Mouse (Mus musculus) midbrain, postnatal 0 days (tissue): ENCODE measurements around the gene Rfpl4. TPM values are rescaled to one million over a fixed set of nuclear protein-coding genes. Genes with fewer than 3 reads are reported as not detected.
A peak's percentile ranks its signal among the peaks of the same experiment; 100 is the strongest.
"Not testable (repeated sequence)": the region's sequence is repeated elsewhere in the genome, so short reads cannot be mapped to it uniquely, and the experiment has no call there.

Source experiments
- ATAC-seq: fragments of 200-750 bp; cut with Nextera tagmentation; 2 replicates; pipeline ENCODE4 v1.8.0; 2017; ENCODE audit warnings: moderate number of reproducible peaks, mild to moderate bottlenecking, moderate TSS enrichment, moderate library complexity; ENCODE audit not compliant: low FRiP score
- DNase-seq: peaks from one replicate; pipeline ENCODE4 v3.0.0-alpha.2; 2015; ENCODE audit warnings: low spot score
- H3K27ac ChIP-seq: fragments of 300-500 bp; sonication (generic); 2 replicates; pipeline ENCODE4 v1.5.1; 2014; ENCODE audit warnings: low read depth, mild to moderate bottlenecking, low read length, mixed read lengths
- H3K27me3 ChIP-seq: fragments of 300-500 bp; sonication (generic); 2 replicates; pipeline ENCODE4 v1.6.1; 2014; ENCODE audit warnings: low read length, control low read depth, mixed read lengths; ENCODE audit not compliant: insufficient read depth
- H3K36me3 ChIP-seq: fragments of 300-500 bp; sonication (generic); 2 replicates; pipeline ENCODE4 v1.6.1; 2014; ENCODE audit warnings: low read length, control low read depth, mixed read lengths; ENCODE audit not compliant: insufficient read depth
- H3K4me1 ChIP-seq: fragments of 300-500 bp; sonication (generic); 2 replicates; pipeline ENCODE4 v1.6.1; 2014; ENCODE audit warnings: mild to moderate bottlenecking, control low read depth, antibody characterized with exemption, low read length, mixed read lengths; ENCODE audit not compliant: insufficient read depth
- H3K4me2 ChIP-seq: fragments of 300-500 bp; sonication (generic); 2 replicates; pipeline ENCODE4 v1.6.1; 2014; ENCODE audit warnings: low read depth, mild to moderate bottlenecking, low read length, mixed read lengths; ENCODE audit not compliant: poor library complexity, severe bottlenecking
- H3K4me3 ChIP-seq: fragments of 300-500 bp; sonication (generic); 2 replicates; pipeline ENCODE4 v1.5.1; 2014; ENCODE audit warnings: low read depth, mild to moderate bottlenecking, low read length, moderate library complexity
- H3K9ac ChIP-seq: fragments of 300-500 bp; sonication (generic); replicated peaks from 2 replicates; pipeline ENCODE4 v1.6.1; 2014; ENCODE audit warnings: mild to moderate bottlenecking, low read length, moderate library complexity, mixed read lengths; ENCODE audit not compliant: poor library complexity, severe bottlenecking
- H3K9me3 ChIP-seq: fragments of 300-500 bp; sonication (generic); 2 replicates; pipeline ENCODE4 v1.6.1; 2016; ENCODE audit warnings: low read length, control low read depth
- CTCF ChIP-seq: IDR thresholded peaks from 2 replicates; pipeline ENCODE4 v1.5.1; 2016; ENCODE audit warnings: antibody characterized with exemption, mild to moderate bottlenecking
- WGBS: fragments of 180-500 bp; shearing (Covaris S2); extraction: QIAGEN DNeasy Blood & Tissue Kit; methylation state at CpG from one replicate; pipeline ENCODE4 v1.1.7; 2014; 5-methylcytosine and 5-hydroxymethylcytosine counted together
- polyA plus RNA-seq: library from polyadenylated mRNA; unstranded; fragments of >200 nt; fragmentation: Nextera tagmentation; extraction: Ambion mirVana; gene quantifications from 2 replicates; pipeline ENCODE4 v1.2.1, GENCODE M21; 2015
- total RNA-seq: library from RNA; depleted of rRNA; stranded (reverse); fragments of >200 nt; gene quantifications from 2 replicates; pipeline ENCODE4 v1.2.3, GENCODE M21; 2014

Rfpl4 gene
- total and polyA plus RNA-seq, 2 experiments from 2014 or later = not detected

GRCm38 (mm10) chr7:5083325-5084105 is 33.2 kb downstream of the Rfpl4 start:
- no peak for TF ChIP-seq CTCF
- Histone ChIP-seq H3K36me3 (peaks cover 22% of the 10 kb centered on the region), H3K9me3 (no peaks in the 10 kb centered on the region), H3K9ac (no peak overlapping the region), H3K27me3 (no peaks in the 10 kb centered on the region), H3K4me2 (no peak overlapping the region), H3K27ac (no peak overlapping the region), H3K4me1 (0 out of 2 replicates have a peak, but pooled peaks cover 7% of the 10 kb centered on the region), H3K4me3 (no peak overlapping the region)
- DNase-seq (no peak), ATAC-seq (no peak)
- WGBS = 94% methylated on average over 18 of the region's 18 CpGs

- no peak overlapping the region for H3K4me3 ChIP-seq
- H3K4me2 ChIP-seq = peak overlapping the region; percentile 91
- ATAC-seq = no peak
- H3K27me3 ChIP-seq = no peaks in the 10 kb centered on the region
- TF ChIP-seq CTCF = no peak
- 96% methylated on average over 2 of the region's 2 CpGs for WGBS
- no peak overlapping the region for H3K9ac ChIP-seq
- no peak overlapping the region for H3K27ac ChIP-seq
- H3K4me1 ChIP-seq = 0 out of 2 replicates have a peak, but pooled peaks cover 7% of the 10 kb centered on the region
- H3K9me3 ChIP-seq = no peaks in the 10 kb centered on the region
- no peak for DNase-seq
- peaks cover 33% of the 10 kb centered on the region for H3K36me3 ChIP-seq
Measured at GRCm38 (mm10) chr7:5081939-5082338, 34.8 kb downstream of the Rfpl4 start.

- H3K36me3 ChIP-seq = peaks cover 36% of the 10 kb centered on the region
- peak overlapping the region; percentile 91 for H3K4me2 ChIP-seq
- no peaks in the 10 kb centered on the region for H3K9me3 ChIP-seq
- TF ChIP-seq CTCF = no peak
- peak overlapping the region; percentile 99 for H3K4me3 ChIP-seq
- no peak overlapping the region for H3K27ac ChIP-seq
- no peak for ATAC-seq
- 67% methylated on average over 6 of the region's 6 CpGs for whole genome bisulfite sequencing
- H3K9ac ChIP-seq = peak overlapping the region; percentile 97
- H3K27me3 ChIP-seq = no peaks in the 10 kb centered on the region
- H3K4me1 ChIP-seq = 0 out of 2 replicates have a peak, but pooled peaks cover 7% of the 10 kb centered on the region
- no peak for DNase-seq
Measured at GRCm38 (mm10) chr7:5081241-5081640, 35.5 kb downstream of the Rfpl4 start.

GRCm38 (mm10) chr7:5080815-5081214 is 35.9 kb downstream of the Rfpl4 start:
- peak overlapping the region; percentile 99 for H3K4me3 ChIP-seq
- H3K27ac ChIP-seq = peak overlapping the region; percentile 91
- H3K4me2 ChIP-seq = peak overlapping the region; percentile 91
- H3K9me3 ChIP-seq = no peaks in the 10 kb centered on the region
- no peaks in the 10 kb centered on the region for H3K27me3 ChIP-seq
- H3K9ac ChIP-seq = peak overlapping the region; percentile 97
- 14% methylated on average over 6 of the region's 6 CpGs for whole genome bisulfite sequencing
- no peak for ATAC-seq
- peaks cover 38% of the 10 kb centered on the region for H3K36me3 ChIP-seq
- no peak for DNase-seq
- no peak for TF ChIP-seq CTCF
- 0 out of 2 replicates have a peak, but pooled peaks cover 7% of the 10 kb centered on the region for H3K4me1 ChIP-seq

GRCm38 (mm10) chr7:5080010-5080751 is 36.6 kb downstream of the Rfpl4 start, which contains the start of gene Epn1:
TSS of gene Epn1 (plus strand) at chr7:5080235.
- H3K36me3 ChIP-seq = peaks cover 36% of the 10 kb centered on the region
- under 1% methylated on average over 77 of the region's 81 CpGs for WGBS

GRCm38 (mm10) chr7:5079365-5080009 is 37.3 kb downstream of the Rfpl4 start:
- Histone ChIP-seq H3K4me2 (peak overlapping the region; percentile 91), H3K9ac (0 out of 2 replicates have a peak overlapping the region, but pooled peaks have one; percentile 48), H3K27ac (peak overlapping the region; percentile 91; the same call in 1 of the 2 replicates), H3K4me3 (peak overlapping the region; percentile 99), H3K36me3 (peaks cover 41% of the 10 kb centered on the region)
- peak; percentile 29 for ATAC-seq
- 49% methylated on average over 10 of the region's 13 CpGs for WGBS
- not testable (repeated sequence) for DNase-seq, H3K27me3 ChIP-seq, H3K9me3 ChIP-seq, H3K4me1 ChIP-seq

More at GRCm38 (mm10) chr7:5080010-5080751, 36.6 kb downstream of the Rfpl4 start, which contains the start of gene Epn1:
- no peak for TF ChIP-seq CTCF
- ATAC-seq = peak; percentile 98
- Histone ChIP-seq H3K9ac (peak within 1 kb of the TSS; percentile 97), H3K9me3 (no peaks in the 10 kb centered on the region), H3K4me3 (peak within 1 kb of the TSS; percentile 99), H3K27ac (peak within 1 kb of the TSS; percentile 91), H3K4me1 (0 out of 2 replicates have a peak, but pooled peaks cover 7% of the 10 kb centered on the region), H3K27me3 (no peaks in the 10 kb centered on the region), H3K4me2 (peak within 1 kb of the TSS; percentile 91)
- DNase-seq = peak; percentile 98
